Mouse (Mus musculus) left cerebral cortex, adult 2 months (tissue): ENCODE data around the gene Tnik. TPM values are rescaled to one million over a fixed set of nuclear protein-coding genes. Genes with fewer than 3 reads are reported as not detected.

Experiments
- DNase-seq, 2 experiments: peaks; one replicate each; pipeline ENCODE4 v3.0.0; 2021 to 2022; ENCODE audit warnings: low spot score in 2 of 2, mixed read lengths in 1 of 2; ENCODE audit errors: extremely low spot score in 1 of 2
- H3K27ac ChIP-seq: fragments of 200-600 bp; 2 replicates; pipeline ENCODE4 v1.8.1; 2022
- H3K4me3 ChIP-seq: fragments of 200-600 bp; 2 replicates; pipeline ENCODE4 v1.8.1; 2022
- CTCF ChIP-seq: fragments of 200-600 bp; IDR thresholded peaks from 2 replicates; pipeline ENCODE4 v1.8.1; 2022; ENCODE audit warnings: antibody characterized with exemption, mild to moderate bottlenecking, moderate library complexity
- intact Hi-C: fragments of 180-260 bp; cut with DNase I; formaldehyde crosslinking; loops from one replicate; pipeline ENCODE4 v1.15.1; 2025
- total RNA-seq, 2 experiments: library from RNA; stranded (reverse); gene quantifications; 2 replicates each; pipeline ENCODE4 v1.2.3; 2021

Gene Tnik
- total RNA-seq, 2 experiments from 2014 or later, result 205 to 221 TPM

DNA sequence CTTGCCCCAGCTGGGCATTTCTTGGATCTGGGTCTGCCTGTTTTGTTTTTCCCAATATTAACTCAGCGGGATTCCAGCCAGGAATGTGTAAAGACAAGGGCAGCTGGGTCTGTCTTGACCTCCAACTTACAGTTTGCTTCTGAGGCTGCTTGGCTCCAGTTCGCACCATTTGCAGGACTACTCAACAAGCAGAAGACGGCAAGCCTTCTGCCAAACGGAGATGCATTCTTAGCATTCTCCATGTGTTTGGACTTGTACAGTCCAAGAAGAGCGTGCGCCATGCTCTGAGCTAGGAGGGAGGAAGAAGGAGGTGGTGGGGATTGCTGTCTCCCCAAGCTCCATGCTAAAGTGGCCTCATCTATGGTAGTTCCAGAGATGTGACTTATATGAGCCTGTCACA is 70.9 kb downstream of the Tnik start:
- no peak for TF ChIP-seq CTCF
- H3K27ac ChIP-seq, result no peak overlapping the region
- no peak overlapping the region for H3K4me3 ChIP-seq
- no peak for DNase-seq
- intact Hi-C loops, result loop anchor here (5.0 kb wide), 1 partner anchor 72 kb away; the partner anchor contains the start of gene Tnik

DNA sequence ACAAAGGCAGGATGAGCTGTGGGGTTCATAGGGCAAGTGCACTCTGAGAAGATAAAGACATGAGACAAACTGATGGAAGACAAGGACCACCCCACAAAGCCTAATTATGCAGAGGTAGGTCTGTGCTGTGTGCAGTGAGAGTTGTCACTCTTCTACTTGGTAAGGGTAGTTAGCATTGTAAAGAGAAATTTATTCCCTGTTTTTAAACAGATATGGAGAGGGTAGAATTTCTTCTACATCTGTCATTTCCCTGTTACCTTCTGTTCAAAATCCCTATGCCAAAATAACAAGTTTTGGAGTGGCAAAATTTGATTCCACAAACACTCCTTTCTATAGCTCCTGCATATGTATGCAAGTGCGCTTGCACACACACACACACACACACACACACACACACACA is 71.5 kb downstream of the Tnik start:
- no peak for DNase-seq
- intact Hi-C loops, result loop anchor here (5.0 kb wide), 1 partner anchor 72 kb away; the partner anchor contains the start of gene Tnik
- no peak overlapping the region for H3K27ac ChIP-seq
- H3K4me3 ChIP-seq, result no peak overlapping the region
- no peak for TF ChIP-seq CTCF

DNA sequence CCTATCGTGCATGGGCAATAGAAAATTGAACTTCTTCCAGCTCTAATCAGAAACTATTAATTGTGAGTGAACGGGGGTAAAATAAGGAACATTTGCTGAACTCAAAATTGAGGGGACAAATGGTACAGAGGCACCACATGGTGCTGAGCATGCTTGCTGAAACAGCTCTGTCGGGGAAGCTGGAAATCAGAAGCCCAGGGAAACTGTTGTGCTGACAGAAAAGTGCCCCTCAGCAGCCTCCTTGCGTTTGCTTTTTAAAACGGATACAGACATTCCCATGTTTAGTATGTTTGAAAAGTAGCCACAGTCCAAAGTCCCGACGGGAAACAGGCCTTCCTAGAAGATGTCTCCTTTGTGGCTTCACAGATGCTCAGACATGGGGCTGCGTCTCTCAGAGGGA is 77.1 kb downstream of the Tnik start:
- no peak for TF ChIP-seq CTCF
- Histone ChIP-seq H3K4me3 (no peak overlapping the region), H3K27ac (no peak overlapping the region)
- no peak for DNase-seq
- intact Hi-C loops, result no loop called here

DNA sequence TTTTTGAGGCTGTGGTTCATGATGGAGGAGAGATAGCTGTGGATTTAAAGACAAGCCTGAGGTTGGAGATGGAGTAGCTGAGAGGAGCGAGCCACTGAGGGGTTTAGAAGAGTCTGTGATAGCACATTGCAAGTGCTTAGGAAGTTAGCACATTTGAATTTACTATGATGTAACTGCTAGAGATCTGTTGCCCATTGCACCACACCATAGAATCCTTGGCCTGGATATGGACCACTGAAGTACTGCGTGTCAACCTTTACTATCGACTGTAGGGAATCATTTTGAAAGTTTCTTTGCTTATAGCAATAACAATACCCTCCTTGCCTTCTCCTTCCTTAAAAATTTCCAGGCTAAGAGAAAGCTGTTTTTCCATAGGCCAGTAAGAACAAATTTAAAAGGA is 80.2 kb downstream of the Tnik start:
- no peak overlapping the region for H3K27ac ChIP-seq
- no peak for TF ChIP-seq CTCF

DNA sequence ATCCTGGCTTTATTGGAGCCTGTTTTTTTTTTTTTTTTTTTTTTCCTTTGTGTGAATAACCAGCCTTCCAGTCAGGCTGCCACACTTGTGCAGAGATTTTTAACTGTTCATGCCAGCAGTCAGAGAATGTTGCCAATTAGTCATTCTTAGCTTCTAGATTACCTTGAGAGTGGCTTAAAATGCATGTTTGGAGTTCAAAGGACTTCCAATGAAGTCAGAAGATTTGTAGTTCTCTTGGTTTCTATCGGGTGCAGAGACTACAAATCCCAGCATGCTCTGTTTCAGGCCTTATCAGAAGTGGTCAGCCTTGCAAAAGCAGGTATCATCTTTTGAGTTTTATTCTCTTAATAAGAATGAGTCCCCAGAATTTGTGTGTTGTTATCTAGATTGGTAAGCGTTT is 80.6 kb downstream of the Tnik start:
- no peak for DNase-seq
- no peak overlapping the region for H3K4me3 ChIP-seq
- TF ChIP-seq CTCF, result no peak

More for the DNA sequence above, 80.2 kb downstream of the Tnik start:
- H3K4me3 ChIP-seq, result no peak overlapping the region
- no peak for DNase-seq
- intact Hi-C loops, result no loop called here

DNA sequence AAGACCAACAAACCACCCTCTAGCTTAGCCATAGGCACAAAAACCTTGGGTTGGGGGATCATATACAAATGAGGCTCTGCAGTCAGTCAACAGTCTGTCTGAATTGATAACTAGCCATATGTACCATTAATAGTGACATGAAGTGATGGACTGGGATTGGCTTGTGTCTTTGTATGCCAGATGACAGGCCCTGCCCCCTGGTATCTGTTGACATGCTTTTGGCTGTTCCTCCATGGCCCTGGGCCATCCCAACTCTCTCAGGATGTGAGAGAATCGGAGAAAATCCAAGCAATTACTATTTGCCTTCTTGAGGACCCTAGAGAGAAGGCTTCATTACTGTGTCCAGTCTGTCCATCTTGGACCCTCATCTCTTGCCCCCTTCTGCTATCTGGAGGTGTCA is 82.4 kb downstream of the Tnik start:
- intact Hi-C loops, result no loop called here
- no peak for DNase-seq
- TF ChIP-seq CTCF, result no peak
- Histone ChIP-seq H3K4me3 (no peak overlapping the region), H3K27ac (no peak overlapping the region)

More for the DNA sequence above, 80.6 kb downstream of the Tnik start:
- intact Hi-C loops, result no loop called here
- H3K27ac ChIP-seq, result no peak overlapping the region

DNA sequence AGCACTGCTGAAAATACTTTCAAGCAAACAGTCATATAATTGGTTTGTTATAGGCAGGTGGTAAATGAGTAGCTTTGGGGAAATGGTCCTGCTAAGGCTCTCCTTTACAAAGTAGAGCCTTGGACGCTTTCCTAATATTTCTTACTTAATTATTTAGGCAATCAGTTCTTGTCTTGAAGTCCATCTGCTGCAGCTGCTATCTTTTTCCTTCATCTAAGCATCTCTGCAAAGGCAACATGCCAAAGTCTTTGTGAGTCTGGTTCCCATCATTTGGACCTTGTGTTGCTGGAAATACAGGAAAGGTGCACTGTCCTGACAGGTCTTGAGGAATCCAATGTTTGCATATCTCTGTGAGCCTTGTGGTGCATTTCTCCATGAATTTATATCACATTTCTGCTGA is 82.9 kb downstream of the Tnik start:
- no peak overlapping the region for H3K4me3 ChIP-seq
- intact Hi-C loops, result no loop called here
- no peak for TF ChIP-seq CTCF
- DNase-seq, result no peak
- H3K27ac ChIP-seq, result no peak overlapping the region

DNA sequence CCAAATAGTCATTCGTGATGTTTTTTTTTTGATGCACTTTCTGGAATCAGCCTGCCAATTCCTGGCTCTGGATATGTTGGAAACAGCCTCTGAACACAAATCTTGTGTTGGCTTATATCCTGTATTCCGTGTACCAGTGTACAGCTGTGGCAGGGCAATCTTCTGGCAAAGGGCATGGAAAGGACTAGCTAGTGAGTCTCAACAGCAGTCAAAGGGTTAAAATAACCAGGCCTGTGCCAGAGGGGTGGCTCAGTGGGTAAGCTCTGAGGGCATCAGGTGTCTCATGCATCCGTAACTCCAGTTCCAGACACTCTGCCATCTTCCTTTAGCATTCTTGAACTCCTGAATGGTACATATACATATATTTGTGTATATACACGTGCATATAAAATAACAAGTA is 83.5 kb downstream of the Tnik start:
- no peak for DNase-seq
- TF ChIP-seq CTCF, result no peak
- intact Hi-C loops, result no loop called here
- H3K4me3 ChIP-seq, result no peak overlapping the region
- H3K27ac ChIP-seq, result no peak overlapping the region

DNA sequence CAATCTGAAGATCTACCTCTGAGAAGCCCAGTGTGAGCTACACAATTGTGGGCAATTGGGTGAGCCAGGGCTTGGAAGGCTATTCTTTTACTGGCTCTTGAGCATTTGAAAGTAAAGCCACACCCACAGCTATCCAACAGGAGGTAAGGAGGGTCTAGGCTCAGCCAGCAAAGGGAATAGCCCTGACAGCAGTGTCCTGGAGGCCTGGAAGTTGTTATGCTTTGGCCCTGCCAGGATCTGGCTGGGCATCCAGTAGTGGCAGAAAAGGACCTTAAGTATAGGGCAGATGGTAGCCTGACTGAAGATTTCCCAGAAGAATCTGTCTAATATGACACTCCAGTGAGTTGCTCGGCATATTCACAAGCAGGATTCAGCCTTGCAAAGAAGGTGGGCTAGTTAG is 85.7 kb downstream of the Tnik start:
- H3K27ac ChIP-seq, result no peak overlapping the region
- intact Hi-C loops, result no loop called here
- no peak overlapping the region for H3K4me3 ChIP-seq
- TF ChIP-seq CTCF, result no peak
- no peak for DNase-seq

DNA sequence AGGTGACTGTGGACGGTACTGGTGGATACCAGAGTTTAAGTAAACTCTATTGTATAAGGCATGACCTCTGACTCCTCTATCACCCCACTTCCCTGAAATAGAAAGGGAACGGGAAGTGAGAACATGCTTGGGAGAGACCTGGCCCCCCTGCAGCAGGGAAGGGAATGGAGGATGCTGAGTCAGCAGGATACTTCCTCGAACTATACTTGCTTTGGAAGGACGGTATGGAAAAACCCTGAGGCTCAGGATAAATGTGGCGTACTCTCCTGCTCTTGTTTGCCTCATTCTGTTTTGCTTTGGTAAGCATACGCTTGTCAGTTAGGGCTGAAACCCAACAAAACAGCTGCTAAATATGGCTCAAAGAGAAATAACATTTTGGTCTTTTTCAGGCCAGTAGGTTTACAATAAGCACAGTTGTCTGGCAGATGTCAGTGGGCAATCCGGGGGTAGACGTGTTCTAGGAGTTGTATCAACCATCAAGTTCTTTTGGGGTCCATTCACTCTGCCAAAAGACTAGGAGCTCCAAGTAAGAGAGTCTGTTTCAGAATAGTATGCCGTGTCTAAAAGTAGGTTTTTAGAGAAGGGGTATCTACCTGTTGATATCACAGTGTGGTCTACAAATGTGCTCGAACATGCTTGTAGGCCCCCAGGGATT is 87.3 kb downstream of the Tnik start:
- no peak overlapping the region for H3K27ac ChIP-seq
- intact Hi-C loops, result no loop called here
- no peak for TF ChIP-seq CTCF
- DNase-seq, result no peak
- no peak overlapping the region for H3K4me3 ChIP-seq

DNA sequence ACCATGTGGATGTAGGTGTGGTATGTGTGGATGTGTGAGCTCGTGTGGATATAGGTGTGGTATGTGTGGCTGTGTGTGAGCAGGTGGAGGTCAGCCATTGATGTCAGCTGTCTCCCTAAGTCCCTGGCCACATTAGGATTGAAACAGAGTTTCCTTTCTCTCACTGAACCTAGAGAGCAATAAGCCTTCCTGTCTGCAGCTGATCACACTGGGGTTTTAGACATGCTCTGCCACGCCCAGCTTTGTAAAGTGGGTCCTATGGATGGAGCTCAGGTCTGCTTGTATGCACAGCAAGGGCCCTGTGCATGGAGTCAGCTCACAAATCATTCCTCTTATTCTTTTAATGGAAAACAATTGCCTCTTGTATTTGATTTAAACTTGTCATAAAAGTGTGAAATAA is 95.4 kb downstream of the Tnik start:
- Histone ChIP-seq H3K27ac (no peak overlapping the region), H3K4me3 (no peak overlapping the region)
- no peak for TF ChIP-seq CTCF
- intact Hi-C loops, result no loop called here
- DNase-seq, result no peak

DNA sequence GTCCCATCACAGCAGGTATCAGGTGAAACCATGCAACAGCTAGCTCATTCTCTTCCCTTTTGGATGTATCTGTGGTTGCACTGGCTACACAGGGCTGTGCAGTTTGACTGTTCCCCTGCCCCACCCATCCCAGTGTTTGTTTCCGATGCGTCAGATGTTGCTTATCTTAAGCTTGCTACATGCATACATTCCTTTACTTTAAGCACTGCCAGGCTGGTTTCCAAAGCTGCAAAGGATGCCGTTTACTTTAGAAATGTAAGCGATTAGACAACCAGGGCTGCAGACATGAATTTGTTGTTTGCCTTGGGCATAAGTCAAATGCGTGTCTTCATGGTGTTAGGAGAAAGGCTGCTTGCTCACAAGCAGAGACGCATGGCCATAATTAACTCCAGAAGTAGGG is 96.1 kb downstream of the Tnik start:
- no peak overlapping the region for H3K4me3 ChIP-seq
- no peak overlapping the region for H3K27ac ChIP-seq
- intact Hi-C loops, result no loop called here
- no peak for DNase-seq
- no peak for TF ChIP-seq CTCF

DNA sequence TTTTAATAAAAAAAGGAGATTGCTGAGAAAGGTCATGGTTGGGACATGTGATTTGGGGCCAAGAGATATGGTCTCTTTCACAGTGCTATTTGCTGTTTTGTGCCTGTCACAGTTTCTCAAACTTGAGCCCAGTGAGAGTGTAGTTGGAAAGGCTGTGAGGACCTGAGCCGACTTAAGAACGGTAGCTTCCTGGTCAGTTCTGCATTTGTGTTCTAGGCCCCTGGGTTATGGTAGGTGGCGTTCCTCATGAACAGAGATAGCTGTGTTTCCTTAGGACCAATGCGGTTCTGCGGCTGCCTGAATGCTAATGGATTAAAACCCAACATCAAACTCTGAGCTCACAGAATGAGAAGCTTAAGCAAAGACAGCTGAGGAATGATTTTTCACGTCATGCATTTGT is 98.0 kb downstream of the Tnik start:
- H3K4me3 ChIP-seq, result no peak overlapping the region
- intact Hi-C loops, result no loop called here
- no peak overlapping the region for H3K27ac ChIP-seq
- TF ChIP-seq CTCF, result no peak
- no peak for DNase-seq
